Mouse (Mus musculus): ENCODE measurements around the gene Atad2b.
"Not testable (repeated sequence)": the region's sequence is repeated elsewhere in the genome, so short reads cannot be mapped to it uniquely, and the experiment has no call there.

Atad2b gene

DNA sequence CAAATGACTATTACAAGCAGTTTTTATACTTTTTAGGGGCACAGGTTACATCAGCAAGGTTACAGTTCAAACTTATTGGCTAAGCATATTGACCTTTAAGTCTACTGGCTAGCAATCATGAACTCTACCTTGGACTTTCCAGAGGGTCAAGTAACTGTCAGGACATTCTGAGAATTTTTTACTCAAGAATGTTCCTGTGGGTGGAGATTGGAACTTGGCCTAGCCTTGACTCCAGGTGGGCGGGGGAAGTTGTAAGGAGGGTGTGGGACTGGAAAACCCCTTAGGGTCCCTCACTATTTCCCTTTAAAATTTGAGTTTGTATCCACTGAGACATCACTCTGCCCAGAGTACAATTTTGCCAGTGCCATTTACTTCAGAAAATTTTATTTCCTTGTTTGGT lies 6.7 kb upstream of the Atad2b start:
- not testable (repeated sequence) for DNase-seq (ENCODE audit: low spot score in 2 of 2)

- no peak for DNase-seq (ENCODE audit: low spot score in 2 of 2)
These were observed 5.4 kb upstream of the Atad2b start for GRCm38 (mm10) chr12:4911716-4912115.

DNA sequence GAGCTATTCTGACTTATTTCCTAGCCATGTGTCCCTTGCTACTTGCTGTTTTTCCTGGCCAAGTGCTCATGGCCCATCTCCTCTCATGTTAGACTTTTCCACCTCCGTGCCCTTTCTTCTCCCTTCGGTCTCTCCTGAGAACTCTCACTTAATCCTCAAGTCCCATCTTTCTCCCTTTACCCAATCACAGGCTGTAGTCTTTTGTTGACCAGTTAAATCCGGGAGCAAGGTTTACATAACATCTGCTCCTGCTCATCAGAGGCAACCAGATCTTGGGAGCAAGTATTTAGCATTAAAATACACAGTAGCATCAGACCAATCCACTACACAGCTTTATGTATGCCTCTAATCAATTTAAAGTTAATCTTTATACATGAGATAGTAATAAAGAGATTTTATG lies 2.7 kb upstream of the Atad2b start:
- no peak for DNase-seq (ENCODE audit: low spot score in 2 of 2)

DNA sequence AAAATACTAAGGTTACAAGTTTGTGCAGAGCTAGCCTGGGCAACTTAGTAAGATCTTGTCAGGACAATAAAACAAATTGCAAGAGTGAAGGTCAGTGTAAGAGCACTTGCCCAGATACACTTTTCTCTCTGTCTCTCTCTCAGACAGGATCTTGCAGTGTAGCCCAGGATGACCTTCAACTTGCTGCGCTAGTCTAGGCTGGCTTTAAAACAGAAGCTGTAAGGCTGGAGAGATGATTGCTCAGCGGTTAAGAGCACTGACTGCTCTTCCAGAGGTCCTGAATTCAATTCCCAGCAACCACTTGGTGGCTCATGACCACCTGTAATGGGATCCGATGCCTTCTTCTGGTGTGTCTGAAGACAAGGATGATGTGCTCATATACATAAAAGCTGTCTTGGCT lies 2.2 kb upstream of the Atad2b start:
- DNase-seq (ENCODE audit: low spot score in 2 of 2): no peak

GRCm38 (mm10) chr12:4917805-4918591 lies 845 bp downstream of the Atad2b start:
- peak; percentile 76 to 81 for DNase-seq (ENCODE audit: low spot score in 2 of 2)

DNA sequence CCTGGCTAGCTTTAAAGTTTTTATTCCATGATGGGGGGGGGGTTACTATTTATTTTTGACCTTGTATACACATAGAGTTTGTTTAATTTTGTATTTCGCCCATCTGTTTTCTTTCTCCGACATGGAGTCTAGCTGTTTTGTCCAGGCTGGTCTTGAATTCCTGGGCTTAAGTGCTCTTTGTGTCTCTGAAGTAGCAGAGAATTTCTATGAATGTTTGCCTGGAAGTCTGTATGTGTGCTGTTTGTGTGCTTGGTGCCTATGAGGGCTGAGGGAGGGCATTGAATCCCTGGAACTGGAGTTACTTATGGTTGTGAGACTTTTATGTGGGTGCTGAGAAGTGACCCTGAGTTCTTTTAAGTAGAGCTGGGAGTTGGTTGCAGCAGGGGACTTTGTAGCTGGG lies 11.0 kb downstream of the Atad2b start:
- no peak for DNase-seq (ENCODE audit: low spot score in 2 of 2)

DNA sequence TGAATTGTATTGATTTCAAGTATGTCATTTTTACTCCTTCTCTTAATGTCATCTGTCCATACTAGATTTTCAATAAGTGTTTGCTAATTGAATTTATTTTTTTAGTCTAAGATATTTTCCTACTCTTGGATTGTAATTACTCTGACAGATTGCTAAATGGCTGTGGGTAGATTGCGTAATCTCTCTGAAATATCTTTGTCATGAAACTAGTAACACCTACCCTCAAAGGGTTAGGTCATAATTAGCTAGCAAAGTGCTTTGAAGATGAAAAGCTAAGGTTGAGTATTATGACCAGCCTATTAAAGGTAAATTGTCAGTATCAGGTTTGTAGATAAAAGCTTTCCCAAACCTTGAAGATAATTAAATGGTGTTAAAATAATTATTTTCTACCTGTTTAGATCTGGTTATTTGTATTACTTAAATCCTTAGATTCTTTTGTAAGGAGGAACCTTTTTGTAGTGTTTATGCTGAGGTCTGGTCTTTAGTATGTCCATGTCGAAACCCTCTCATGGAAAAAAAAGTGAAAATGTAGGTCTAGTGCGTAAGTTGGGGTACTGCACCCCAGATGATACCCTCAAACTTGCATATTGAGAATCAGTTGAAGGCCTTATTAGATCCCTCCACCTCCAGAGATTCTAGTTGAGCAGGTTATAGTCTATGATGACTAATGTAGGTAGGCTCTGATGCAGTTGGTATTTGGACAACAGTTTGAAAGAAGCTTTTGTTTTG lies 13.8 kb downstream of the Atad2b start:
- DNase-seq (ENCODE audit: low spot score in 2 of 2): no peak

- DNase-seq (ENCODE audit: low spot score in 2 of 2): no peak
These were observed 35.1 kb downstream of the Atad2b start for GRCm38 (mm10) chr12:4952272-4952671.

DNA sequence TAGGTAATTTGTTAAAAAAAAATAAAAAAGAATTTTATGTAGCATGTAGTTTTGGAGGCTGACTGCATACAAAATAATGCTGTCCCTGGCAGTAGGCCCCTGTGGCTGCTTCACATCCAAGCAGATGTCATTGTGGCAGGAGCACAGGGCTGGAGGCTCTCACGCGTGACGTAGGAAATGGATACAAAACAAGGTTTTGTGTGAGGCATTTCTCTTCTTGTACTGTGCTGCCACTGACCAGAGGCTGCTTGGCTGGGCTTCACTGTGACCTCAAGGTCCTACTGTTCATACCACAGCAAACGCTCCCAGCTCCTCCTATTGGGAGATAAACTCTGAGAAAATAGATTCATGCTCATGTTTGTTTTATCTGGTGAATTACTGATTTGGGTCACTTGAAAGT lies 36.0 kb downstream of the Atad2b start:
- no peak for DNase-seq (ENCODE audit: low spot score in 2 of 2)

DNA sequence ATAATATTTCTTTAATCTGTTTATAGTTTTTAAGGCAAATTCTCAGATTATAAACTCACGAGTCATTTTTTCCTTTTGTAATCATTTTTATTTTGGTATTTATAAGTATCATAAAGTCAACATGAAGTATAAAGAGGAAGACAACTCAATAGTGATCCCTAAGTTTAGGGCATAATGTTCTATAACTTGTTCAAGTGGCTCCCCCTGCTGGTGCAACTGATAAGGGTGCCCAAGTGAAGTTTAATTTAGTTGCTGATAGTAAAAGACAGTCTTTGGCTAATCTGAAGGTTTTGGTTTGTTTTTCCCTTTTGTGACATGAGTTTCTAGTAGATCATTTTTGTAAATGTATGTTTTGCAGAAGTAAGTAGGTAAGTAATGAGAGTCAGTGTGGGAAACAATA lies 55.8 kb downstream of the Atad2b start:
- peak; percentile 46 to 71 for DNase-seq (ENCODE audit: low spot score in 2 of 2)

DNA sequence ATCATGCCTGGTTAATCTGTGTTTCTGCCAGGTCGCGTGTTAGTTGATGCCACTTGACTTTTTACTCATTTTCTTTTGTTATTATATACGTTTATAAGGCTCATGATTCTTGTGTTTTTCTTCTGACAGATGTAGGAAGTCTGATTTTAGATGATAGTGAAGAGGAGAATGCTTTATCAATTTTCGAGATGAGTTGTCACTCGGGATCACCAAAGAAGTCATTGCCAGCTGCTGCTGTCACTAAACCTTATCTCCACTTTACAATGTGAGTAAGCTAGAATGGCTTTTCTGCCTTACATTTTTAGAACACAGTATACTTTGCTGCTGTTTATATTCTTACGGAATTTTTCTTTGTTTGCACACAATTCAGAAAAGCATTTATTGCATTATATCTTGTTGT lies 61.2 kb downstream of the Atad2b start:
- no peak for DNase-seq (ENCODE audit: low spot score in 2 of 2)

GRCm38 (mm10) chr12:4996981-4997380 lies 79.8 kb downstream of the Atad2b start:
- no peak for DNase-seq (ENCODE audit: low spot score in 2 of 2)

- no peak for DNase-seq (ENCODE audit: low spot score in 2 of 2)
These were observed 88.2 kb downstream of the Atad2b start for GRCm38 (mm10) chr12:5005338-5005737.

DNA sequence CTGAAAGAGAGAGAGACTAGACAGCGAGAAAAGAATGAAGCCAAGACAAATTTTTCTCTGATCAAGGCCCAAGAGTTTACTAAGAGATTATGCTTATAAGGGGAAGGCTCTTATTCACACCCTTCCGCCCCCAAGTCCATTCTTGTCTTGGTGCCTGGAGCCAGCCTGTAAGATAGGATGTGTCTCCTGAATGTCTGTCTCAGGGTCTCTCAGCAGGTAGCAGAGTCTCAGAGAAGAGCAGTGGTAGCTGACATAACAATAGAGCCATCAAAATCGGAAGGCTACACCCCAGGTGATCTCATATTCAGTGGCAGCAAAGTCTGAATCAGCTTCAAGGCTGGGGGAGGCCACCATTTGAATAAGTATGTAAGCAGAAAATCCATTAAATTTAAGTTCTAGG lies 88.6 kb downstream of the Atad2b start:
- not testable (repeated sequence) for DNase-seq (ENCODE audit: low spot score in 2 of 2)

- DNase-seq (ENCODE audit: low spot score in 2 of 2): not testable (repeated sequence)
These were observed 91.5 kb downstream of the Atad2b start for GRCm38 (mm10) chr12:5008638-5009037.

DNA sequence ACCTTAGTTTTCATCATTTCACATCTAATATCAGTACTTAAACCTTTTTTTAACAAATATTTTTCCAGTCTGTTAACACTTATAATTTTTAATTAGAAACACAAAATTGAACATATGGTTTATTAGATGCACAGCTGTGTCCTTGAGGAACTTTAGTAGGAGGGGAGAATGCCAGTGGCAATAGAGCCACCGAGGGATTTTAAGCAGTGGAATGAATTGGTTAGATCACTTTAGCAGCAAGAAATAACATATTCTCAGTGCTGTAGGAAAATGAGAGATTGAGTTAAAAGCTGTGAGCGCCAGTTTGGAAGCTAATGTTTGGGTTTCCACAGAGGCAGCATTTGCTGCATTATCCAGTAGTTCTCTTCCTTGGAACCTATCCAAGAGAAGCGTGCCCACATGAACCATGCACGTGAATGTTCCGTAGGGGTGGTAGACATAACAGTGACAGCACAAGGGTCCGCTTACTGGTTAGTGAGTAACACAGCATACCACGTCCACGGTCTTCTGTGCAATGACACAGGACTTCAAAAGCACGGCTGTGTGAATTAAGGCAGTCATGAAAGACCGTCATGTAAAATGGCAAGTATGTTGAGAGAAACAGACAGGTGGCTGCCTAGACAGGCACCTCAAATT lies 108.2 kb downstream of the Atad2b start:
- DNase-seq (ENCODE audit: low spot score in 2 of 2): no peak

GRCm38 (mm10) chr12:5029035-5029434 lies 111.9 kb downstream of the Atad2b start:
- DNase-seq (ENCODE audit: low spot score in 2 of 2): no peak

- no peak for DNase-seq (ENCODE audit: low spot score in 2 of 2)
These were observed 120.9 kb downstream of the Atad2b start for GRCm38 (mm10) chr12:5038008-5038407.

DNA sequence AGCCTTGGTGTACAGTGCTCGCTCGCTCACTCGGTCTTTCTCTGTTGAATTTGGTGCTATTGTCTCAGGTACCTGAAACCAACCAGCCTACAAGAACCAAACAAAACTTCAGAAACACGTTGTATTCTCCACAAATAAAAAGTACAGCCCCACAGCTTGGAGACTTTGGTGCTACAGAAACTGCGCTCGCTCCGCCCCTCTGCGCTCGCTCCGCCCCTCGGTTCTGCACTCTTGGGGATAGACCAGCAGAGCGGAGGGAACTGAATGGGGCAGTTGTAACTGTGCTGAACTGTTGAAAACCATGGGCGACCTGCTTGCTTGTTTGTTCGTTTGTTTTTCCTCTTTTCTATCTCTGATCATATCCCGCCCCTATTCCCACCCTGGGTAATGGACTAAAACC lies 127.0 kb downstream of the Atad2b start:
- no peak for DNase-seq (ENCODE audit: low spot score in 2 of 2)

- DNase-seq (ENCODE audit: low spot score in 2 of 2): no peak
These were observed 131.0 kb downstream of the Atad2b start for GRCm38 (mm10) chr12:5048104-5048503.

DNA sequence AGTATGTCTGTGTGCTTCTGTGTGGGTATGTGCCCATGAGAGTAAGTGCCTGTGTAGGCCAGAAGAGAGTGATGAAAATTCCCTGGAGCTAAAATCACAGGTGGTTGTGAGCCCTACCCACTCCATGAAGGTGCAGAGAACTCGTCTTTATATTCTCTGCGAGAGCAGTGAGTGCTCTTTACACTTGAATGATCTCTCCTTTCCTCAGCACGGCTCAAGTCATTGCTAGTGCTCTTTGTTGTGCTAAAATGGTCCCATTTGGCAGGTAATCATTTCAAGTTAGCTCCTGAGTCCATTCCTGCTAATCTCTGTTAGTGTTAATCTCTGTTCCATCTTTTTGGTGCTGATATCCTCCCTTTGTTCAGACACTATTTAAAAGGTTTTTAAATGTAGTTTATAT lies 150.4 kb downstream of the Atad2b start:
- DNase-seq (ENCODE audit: low spot score in 2 of 2): no peak

DNA sequence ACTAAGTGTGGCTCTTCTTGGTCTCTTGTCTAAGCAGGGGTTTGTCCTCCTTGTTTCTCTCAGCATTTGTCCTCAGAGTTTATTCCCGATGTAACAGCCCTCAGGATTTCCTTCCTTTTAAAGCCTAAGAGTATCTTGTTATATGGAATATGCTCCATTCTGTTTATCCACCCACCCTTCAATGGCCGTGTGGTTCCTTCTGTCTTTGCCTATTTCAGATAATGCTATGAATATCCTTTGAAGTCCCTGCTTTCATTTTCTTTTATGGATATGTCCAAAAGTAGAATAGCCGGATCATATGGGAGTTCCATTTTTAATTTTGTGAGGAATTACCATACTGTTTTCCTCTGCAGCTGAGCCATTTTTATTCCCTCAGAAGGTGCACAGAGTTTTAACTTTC lies 153.0 kb downstream of the Atad2b start:
- no peak for DNase-seq (ENCODE audit: low spot score in 2 of 2)

DNA sequence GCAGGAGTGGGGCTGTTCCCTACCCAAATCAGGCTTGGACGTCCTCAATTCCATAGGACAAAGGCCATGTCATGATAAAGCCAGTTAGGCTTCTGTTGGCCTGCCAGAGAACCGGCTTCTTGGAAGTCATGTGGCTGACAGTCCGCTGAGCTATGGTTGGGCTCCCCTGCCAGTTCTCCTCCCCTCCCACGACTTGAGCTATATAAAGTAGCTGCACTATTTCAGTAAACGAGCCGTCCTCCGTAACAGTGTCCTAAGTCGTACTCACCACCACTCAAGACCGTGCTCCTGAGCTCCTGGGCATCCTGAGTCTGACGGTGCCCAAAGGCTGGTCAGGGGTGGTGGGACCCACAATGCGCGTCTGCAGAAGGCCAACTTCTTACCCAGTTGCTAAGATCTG lies 156.0 kb downstream of the Atad2b start:
- DNase-seq (ENCODE audit: low spot score in 2 of 2): no peak

Measured in spleen, postnatal 36 days (tissue).